Mouse (Mus musculus): ENCODE results near the gene Bspry. TPM values are rescaled to one million over a fixed set of nuclear protein-coding genes. Genes with fewer than 3 reads are reported as not detected.

Bspry gene
- polyA plus RNA-seq, 1 experiment from 2014 or later, result 31.6 TPM

DNA sequence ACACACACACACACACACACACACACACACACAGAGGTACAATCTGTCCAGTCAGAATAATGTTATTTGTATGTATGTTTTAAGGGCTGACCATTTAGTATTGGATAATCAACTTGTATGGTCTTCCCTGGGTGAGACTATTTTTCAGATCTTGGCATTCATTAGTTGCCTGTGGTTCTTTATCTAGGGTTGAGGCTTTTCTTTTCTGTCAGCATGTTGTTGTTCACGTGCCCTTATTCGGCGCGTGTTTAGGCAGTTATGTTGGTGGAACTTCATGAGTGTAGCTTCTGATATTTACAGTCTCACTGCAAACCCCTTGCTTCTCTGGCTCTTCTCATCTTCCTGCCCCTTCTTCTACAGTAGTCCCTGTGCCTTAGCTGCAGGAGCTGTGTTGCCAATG lies 47.8 kb downstream of the Bspry start:
- Histone ChIP-seq H3K4me2 (ENCODE audit: low read depth, low read length) (no peak overlapping the region), H3K4me1 (ENCODE audit: control insufficient read depth, insufficient read depth, low read length) (peaks cover 19% of the 10 kb centered on the region), H3K9ac (ENCODE audit: low read depth, low read length) (no peak overlapping the region), H3K4me3 (ENCODE audit: low read length) (no peak overlapping the region), H3K36me3 (ENCODE audit: control insufficient read depth, insufficient read depth, low read length) (0 out of 2 replicates have a peak, but pooled peaks cover 2% of the 10 kb centered on the region), H3K27me3 (replicated peaks; ENCODE audit: control insufficient read depth, insufficient read depth, low read length) (no peaks in the 10 kb centered on the region), H3K9me3 (ENCODE audit: control insufficient read depth, low read length) (no peaks in the 10 kb centered on the region), H3K27ac (ENCODE audit: low read length) (no peak overlapping the region)
- ATAC-seq, result no peak
- 83% methylated on average over 4 of the region's 4 CpGs for WGBS

DNA sequence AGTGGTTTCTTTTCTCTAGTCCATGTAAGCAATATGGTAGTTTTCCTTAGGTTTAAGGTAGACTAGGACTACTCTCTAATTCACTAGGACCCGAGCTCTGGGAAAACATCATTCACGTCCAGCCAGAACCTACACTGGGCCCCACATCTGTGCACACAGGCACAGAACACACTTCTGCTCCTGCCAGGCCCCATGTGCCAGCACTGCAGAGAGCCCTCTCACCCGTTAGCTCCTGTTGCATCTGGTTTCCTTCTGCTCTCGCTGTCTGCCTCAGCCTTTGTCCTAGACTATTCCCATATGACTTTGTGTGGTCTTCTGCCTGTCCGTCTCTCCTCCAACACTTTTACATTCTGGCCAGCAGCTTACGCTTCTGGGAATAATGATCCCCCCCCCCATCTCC lies 53.9 kb downstream of the Bspry start:
- WGBS, result 75% methylated on average over 6 of the region's 6 CpGs
- H3K4me3 ChIP-seq (ENCODE audit: low read length), result no peak overlapping the region
- H3K4me2 ChIP-seq (ENCODE audit: low read depth, low read length), result no peak overlapping the region
- no peak for ATAC-seq
- H3K9ac ChIP-seq (ENCODE audit: low read depth, low read length), result no peak overlapping the region
- peaks cover 7% of the 10 kb centered on the region for H3K4me1 ChIP-seq (ENCODE audit: control insufficient read depth, insufficient read depth, low read length)
- H3K36me3 ChIP-seq (ENCODE audit: control insufficient read depth, insufficient read depth, low read length), result no peaks in the 10 kb centered on the region
- no peaks in the 10 kb centered on the region for H3K27me3 ChIP-seq (replicated peaks; ENCODE audit: control insufficient read depth, insufficient read depth, low read length)
- no peak overlapping the region for H3K27ac ChIP-seq (ENCODE audit: low read length)
- H3K9me3 ChIP-seq (ENCODE audit: control insufficient read depth, low read length), result no peaks in the 10 kb centered on the region

DNA sequence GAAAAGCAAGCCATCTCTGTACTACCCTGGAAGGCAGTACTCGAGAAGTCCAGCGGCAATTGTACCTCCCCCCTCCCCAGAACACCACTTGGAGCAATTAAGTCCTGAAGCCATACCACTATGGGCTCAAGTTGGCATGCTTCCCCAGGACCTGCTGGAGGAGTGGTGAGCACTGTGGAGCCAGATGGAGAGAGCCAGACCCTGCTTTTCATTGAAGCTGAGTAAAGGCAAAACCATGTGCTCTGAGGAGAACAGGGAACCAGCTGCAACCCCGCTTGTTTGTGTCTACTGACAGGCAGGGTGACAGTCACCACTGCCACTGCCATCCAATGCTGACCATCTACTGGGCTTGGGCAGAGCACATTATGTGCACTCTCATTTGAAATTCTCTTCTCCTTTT lies 61.9 kb downstream of the Bspry start:
- Histone ChIP-seq H3K27ac (ENCODE audit: low read length) (no peak overlapping the region), H3K4me2 (ENCODE audit: low read depth, low read length) (no peak overlapping the region), H3K27me3 (replicated peaks; ENCODE audit: control insufficient read depth, insufficient read depth, low read length) (no peaks in the 10 kb centered on the region), H3K36me3 (ENCODE audit: control insufficient read depth, insufficient read depth, low read length) (no peaks in the 10 kb centered on the region), H3K4me3 (ENCODE audit: low read length) (no peak overlapping the region), H3K9ac (ENCODE audit: low read depth, low read length) (no peak overlapping the region), H3K9me3 (ENCODE audit: control insufficient read depth, low read length) (no peaks in the 10 kb centered on the region), H3K4me1 (ENCODE audit: control insufficient read depth, insufficient read depth, low read length) (no peaks in the 10 kb centered on the region)
- no peak for ATAC-seq
- WGBS, result 65% methylated on average over 3 of the region's 3 CpGs

DNA sequence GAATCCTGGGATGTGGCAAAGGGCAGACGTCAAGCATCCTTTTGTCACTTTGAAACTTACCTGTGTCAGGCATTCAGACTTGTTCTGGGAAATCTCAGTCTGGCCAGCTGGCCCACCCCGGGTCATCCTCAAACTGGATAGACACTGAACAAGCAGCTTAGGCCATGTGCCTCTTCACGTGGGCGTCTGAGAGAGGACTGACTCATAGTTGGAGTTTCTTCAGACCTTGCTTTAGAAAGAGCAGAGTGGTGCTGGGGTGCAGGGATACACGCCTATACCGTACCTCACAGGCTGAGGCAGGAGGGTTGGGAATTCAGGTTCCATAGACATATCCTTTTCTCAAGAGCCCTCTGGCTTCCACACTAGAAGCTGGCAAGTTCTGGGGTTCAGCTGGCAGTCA lies 63.9 kb downstream of the Bspry start:
- Histone ChIP-seq H3K27me3 (replicated peaks; ENCODE audit: control insufficient read depth, insufficient read depth, low read length) (no peaks in the 10 kb centered on the region), H3K4me1 (ENCODE audit: control insufficient read depth, insufficient read depth, low read length) (no peaks in the 10 kb centered on the region), H3K27ac (ENCODE audit: low read length) (no peak overlapping the region), H3K9ac (ENCODE audit: low read depth, low read length) (no peak overlapping the region), H3K36me3 (ENCODE audit: control insufficient read depth, insufficient read depth, low read length) (no peaks in the 10 kb centered on the region), H3K9me3 (ENCODE audit: control insufficient read depth, low read length) (no peaks in the 10 kb centered on the region), H3K4me2 (ENCODE audit: low read depth, low read length) (no peak overlapping the region), H3K4me3 (ENCODE audit: low read length) (no peak overlapping the region)
- ATAC-seq, result no peak
- 79% methylated on average over 6 of the region's 6 CpGs for WGBS

DNA sequence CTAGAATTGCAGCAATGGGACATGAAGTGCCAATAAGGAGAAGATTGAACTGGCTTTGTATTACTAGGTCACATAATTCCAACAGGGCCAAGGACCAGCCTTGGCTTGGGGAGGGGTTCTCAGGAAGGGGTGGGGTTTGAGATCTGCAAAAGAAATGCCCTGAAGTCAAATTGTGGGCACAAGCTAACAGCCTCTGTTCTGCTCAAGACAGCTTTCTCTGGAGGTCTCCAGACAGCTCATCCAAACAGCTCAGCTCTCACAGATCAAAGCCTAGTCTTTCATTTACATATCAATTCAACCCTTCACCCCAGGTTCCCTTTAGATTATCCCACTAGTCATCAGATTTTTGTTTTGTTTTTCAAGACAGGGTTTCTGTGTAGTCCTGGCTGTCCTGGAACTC lies 64.9 kb downstream of the Bspry start:
- no peak for ATAC-seq
- Histone ChIP-seq H3K27ac (ENCODE audit: low read length) (no peak overlapping the region), H3K4me3 (ENCODE audit: low read length) (no peak overlapping the region), H3K27me3 (replicated peaks; ENCODE audit: control insufficient read depth, insufficient read depth, low read length) (no peaks in the 10 kb centered on the region), H3K4me2 (ENCODE audit: low read depth, low read length) (no peak overlapping the region), H3K4me1 (ENCODE audit: control insufficient read depth, insufficient read depth, low read length) (no peaks in the 10 kb centered on the region), H3K9ac (ENCODE audit: low read depth, low read length) (no peak overlapping the region), H3K36me3 (ENCODE audit: control insufficient read depth, insufficient read depth, low read length) (no peaks in the 10 kb centered on the region), H3K9me3 (ENCODE audit: control insufficient read depth, low read length) (no peaks in the 10 kb centered on the region)

Other genes starting within 250 kb of the Bspry start
- 4.8 and 5.3 TPM in 2 replicates for gene Zfp37, start 249.0 kb upstream of the Bspry start, polyA plus RNA-seq (2015; fragmentation: Nextera tagmentation; extraction: Ambion mirVana)
- 20.4 and 21.2 TPM in 2 replicates for gene Slc31a2, start 217.5 kb upstream of the Bspry start, polyA plus RNA-seq (2015; fragmentation: Nextera tagmentation; extraction: Ambion mirVana)
- gene Fkbp15, start 119.5 kb upstream of the Bspry start, polyA plus RNA-seq (2015; fragmentation: Nextera tagmentation; extraction: Ambion mirVana), result 24.3 and 27.9 TPM in 2 replicates
- 127 and 149 TPM in 2 replicates for gene Slc31a1, start 119.3 kb upstream of the Bspry start, polyA plus RNA-seq (2015; fragmentation: Nextera tagmentation; extraction: Ambion mirVana)
- 106 and 122 TPM in 2 replicates for gene Cdc26, start 71.4 kb upstream of the Bspry start, polyA plus RNA-seq (2015; fragmentation: Nextera tagmentation; extraction: Ambion mirVana)
- gene Prpf4, start 71.3 kb upstream of the Bspry start, polyA plus RNA-seq (2015; fragmentation: Nextera tagmentation; extraction: Ambion mirVana), result 14.3 and 15.9 TPM in 2 replicates
- not detected in 2 replicates for gene Rnf183, start 44.8 kb upstream of the Bspry start, polyA plus RNA-seq (2015; fragmentation: Nextera tagmentation; extraction: Ambion mirVana)
- 5.1 and 7.3 TPM in 2 replicates for gene Wdr31, start 9.2 kb upstream of the Bspry start, polyA plus RNA-seq (2015; fragmentation: Nextera tagmentation; extraction: Ambion mirVana)
- gene Hdhd3, start 23.4 kb downstream of the Bspry start, polyA plus RNA-seq (2015; fragmentation: Nextera tagmentation; extraction: Ambion mirVana), result 115 and 118 TPM in 2 replicates
- gene Alad, start 39.9 kb downstream of the Bspry start, polyA plus RNA-seq (2015; fragmentation: Nextera tagmentation; extraction: Ambion mirVana), result 189 and 191 TPM in 2 replicates
- 57.5 and 67.5 TPM in 2 replicates for gene Pole3, start 45.0 kb downstream of the Bspry start, polyA plus RNA-seq (2015; fragmentation: Nextera tagmentation; extraction: Ambion mirVana)
- gene 4933430I17Rik, start 45.3 kb downstream of the Bspry start, polyA plus RNA-seq (2015; fragmentation: Nextera tagmentation; extraction: Ambion mirVana), result 0.15 and 0.33 TPM in 2 replicates
- gene Rgs3, start 79.8 kb downstream of the Bspry start, polyA plus RNA-seq (2015; fragmentation: Nextera tagmentation; extraction: Ambion mirVana), result 46.0 and 47.6 TPM in 2 replicates